Mouse (Mus musculus) gastrocnemius, postnatal 36 days (tissue): Measurements from ENCODE around the gene Ube2m. TPM values are rescaled to one million over a fixed set of nuclear protein-coding genes. Genes with fewer than 3 reads are reported as not detected.
A peak's percentile ranks its signal among the peaks of the same experiment; 100 is the strongest.

ENCODE experiments used
- DNase-seq, 2 experiments: peaks; one replicate each; pipeline ENCODE4 v3.0.0; 2022
- intact Hi-C: fragments of 180-260 bp; cut with DNase I; formaldehyde crosslinking; loops from one replicate; pipeline ENCODE4 v1.15.1; 2025
- total RNA-seq, 2 experiments: library from RNA; stranded (reverse); gene quantifications; 2 replicates each; pipeline ENCODE4 v1.2.3; 2021

The Ube2m gene
- total RNA-seq, 2 experiments from 2014 or later = 131 TPM

DNA sequence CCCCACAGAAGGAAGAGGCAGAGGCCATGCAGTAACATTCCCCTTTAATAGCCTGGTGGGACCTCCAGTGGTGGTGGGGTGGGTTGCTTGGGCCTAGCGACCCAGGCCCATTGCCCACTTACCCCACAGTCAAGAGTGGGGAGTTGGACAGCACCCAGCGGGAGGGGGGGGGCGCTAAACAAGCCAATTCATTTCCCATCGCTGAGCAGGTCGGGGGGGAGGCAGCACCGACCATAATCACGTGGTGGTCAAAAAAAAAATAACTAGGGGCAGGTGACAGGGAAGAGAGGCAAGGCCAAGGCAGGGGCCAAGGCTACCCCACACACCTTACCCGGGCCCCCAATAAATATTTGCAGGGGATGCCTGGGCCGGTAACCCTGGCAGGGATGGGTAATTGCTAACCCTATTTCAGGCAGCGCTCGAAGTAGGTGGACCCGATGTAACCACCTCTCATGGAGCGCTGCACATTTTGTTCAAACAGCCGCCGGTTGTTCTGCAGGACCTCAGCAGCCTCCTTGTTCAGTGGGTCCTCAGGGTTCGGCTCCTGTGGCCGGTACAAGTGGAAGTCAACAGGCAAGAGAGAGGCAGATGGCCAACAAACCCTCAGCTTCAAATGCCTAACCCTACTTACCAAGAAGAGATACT, 2.7 kb downstream of the Ube2m start:
- no peak for DNase-seq
- intact Hi-C loops = no loop called here

DNA sequence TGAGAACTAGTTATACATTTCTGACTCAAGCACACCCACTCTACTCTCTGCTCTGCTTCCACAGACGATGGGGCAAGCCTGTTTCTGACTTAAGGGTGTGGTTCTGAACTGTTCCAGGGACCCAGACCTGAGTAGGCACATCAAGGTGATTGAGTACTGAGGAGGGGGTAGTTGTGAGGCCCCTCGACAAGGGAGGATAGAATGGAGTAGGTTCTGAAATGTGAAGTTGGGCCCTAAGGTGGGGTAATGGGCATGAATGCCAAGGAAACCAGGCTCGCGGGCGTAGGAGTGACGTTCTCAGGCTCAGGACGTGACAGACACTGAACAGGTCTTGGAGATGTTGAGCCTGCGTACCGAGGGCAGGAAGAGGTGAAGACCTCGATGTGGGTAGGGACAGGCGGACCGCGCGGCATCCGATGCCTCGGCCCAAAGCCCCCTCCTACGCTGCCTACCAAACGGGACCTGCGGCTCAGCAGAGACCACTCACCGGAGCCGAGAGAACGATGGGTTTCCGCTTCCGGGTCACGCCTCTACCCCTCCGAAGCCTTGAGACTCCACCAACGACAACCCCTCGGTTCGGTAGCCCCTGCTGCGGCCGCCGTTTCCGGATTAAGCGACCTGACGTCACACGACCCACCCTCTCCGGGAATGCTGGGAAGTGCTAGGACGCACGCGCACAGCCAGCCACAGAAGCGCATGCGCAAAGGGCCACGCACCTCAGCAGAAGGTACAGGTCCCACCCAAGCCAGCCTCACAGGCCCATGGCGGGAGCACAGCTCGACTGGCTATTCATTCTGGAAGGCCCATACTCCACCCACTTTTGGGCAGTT, 3.7 kb downstream of the Ube2m start, which contains the start of gene Chmp2a:
TSS of gene Chmp2a (minus strand) at position 660 of the 830 bp plus-strand sequence.
- peak; percentile 95 to 96 for DNase-seq
- intact Hi-C loops = no loop called here

DNA sequence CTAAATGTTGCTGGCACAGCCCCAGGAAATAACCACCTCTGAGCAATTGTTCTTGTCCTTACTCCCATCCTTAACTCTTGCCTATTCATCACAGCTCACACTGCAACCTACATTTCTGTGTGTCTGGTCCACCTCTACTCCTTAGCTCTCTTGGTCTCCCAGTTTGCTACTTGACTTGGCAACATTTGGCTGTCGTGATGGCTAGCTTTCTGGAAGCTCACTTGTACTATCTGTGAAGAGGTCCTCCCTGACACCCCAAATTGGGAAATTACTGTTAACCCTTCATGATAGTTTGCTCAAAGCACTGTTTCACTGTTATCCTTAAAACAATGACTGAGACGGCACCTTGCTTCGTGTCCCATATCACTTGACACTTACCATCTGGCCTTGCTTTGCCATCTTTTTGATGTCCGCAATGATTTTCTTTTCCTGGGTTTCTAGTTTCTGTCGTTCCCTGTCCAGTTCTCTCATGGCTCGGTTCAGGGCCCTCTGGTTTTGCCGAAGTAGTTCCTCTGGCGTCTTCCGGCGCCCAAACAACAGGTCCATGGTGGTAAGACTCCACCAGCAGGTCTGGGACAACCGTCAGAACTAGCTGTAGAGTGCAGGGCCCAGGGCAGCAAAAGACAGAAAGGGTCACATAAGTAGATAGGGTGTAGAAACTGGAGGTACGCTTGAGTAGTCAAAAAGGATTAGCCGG, 4.5 kb downstream of the Ube2m start:
- no peak for DNase-seq
- intact Hi-C loops = no loop called here

DNA sequence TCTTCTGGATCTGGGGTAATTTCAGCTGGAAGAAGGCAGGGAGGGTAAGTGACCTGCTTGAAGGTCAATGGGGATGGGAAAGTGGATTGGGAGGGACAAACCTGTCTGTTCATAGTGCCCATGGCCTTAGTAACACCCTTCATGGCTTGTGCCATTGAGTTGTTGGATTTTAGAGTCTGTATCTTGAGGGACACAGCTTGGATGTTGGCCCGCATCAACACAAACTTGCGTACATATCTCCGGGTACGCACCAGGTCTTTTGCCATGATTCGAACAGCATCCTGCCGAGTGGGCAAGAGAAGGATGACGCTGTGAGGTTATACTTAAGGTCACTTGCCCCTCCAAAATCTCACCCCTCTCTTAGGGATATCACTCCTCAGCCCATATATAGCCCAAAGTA, 5.5 kb downstream of the Ube2m start:
- no peak for DNase-seq
- intact Hi-C loops = no loop called here

DNA sequence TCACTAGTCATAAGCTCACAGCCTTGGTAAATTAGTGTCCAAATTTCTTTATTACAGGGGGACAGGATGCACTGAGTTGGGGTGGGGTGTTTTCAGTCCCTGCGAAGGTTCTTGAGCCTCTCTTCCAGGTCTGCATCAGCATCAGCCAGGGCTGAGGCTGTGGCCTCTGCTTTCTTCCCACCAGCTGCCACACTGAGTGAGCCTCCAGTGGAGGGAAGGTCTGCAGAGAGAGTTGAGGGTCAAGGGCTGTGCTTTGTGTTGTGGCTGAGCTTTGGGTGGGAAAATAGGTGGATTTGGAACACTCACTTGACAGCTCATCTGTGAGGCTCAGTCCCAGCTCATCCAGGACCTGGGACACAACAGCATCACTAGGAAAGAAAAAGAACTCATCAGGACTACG, 6.1 kb downstream of the Ube2m start:
- intact Hi-C loops = no loop called here

DNA sequence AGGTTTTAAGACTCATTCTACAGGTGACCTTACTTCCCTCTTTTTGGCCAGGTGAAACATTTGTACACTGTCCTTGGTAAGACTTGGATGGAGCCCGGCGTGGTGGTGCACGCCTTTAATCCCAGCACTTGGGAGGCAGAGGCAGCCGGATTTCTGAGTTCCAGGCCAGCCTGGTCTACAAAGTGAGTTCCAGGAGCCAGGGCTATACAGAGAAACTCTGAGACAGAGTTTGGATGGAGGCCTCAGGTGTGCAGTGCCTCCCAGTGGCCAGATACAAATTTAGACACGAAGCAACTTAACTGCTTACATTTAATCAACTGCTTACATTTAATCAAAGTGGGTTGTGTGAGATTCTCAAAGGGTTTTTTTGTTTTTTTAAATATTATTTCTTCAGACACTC, 7.0 kb downstream of the Ube2m start:
- intact Hi-C loops = no loop called here

More for the DNA sequence above, 6.1 kb downstream of the Ube2m start:
- DNase-seq = no peak

DNA sequence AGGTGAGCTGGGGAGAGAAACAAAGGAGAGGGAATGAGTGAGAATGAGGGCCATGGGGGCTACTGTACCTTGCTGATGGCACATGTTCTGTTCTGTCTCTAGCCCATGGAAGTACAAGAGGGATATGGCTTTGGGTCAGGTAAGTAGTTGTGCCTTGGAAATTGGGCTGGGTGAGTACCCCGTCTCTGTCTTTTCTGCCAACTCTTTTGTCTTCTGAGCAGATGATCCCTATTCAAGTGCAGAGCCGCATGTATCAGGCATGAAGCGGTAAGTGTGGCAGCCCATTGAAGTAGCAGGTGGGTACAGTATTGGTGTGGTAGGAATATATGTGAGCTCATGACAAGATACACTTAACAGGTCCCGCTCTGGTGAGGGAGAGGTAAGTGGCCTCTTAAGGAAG, 9.1 kb downstream of the Ube2m start:
- intact Hi-C loops = no loop called here
- no peak for DNase-seq

More for the DNA sequence above, 7.0 kb downstream of the Ube2m start:
- no peak for DNase-seq

DNA sequence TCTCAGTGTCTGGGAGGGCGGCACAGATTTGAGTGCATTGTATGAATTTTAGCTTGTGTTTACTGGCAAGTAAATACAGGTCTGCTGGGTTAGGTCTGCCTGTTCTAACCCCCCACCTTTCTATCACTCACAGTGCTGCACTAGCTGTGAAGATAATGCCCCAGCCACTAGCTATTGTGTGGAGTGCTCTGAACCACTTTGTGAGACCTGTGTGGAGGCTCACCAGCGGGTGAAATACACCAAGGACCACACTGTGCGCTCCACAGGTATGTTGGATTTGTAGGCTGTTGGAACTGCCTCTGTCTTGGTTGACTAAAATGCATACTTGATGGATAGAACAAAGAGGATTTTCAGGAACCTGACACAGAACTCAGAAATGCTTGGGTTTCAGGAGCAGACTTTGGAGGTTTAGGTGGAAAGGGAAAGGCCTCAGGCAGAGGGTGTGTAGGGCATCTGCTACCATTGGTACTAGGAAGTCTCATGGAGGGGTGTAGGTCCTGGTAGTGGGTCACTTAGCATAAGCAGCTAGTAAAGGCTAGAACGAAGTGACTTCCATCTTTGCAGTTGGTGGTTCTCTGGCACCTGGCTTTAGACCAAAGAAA, 12.5 kb downstream of the Ube2m start:
- no peak for DNase-seq
- intact Hi-C loops = no loop called here

DNA sequence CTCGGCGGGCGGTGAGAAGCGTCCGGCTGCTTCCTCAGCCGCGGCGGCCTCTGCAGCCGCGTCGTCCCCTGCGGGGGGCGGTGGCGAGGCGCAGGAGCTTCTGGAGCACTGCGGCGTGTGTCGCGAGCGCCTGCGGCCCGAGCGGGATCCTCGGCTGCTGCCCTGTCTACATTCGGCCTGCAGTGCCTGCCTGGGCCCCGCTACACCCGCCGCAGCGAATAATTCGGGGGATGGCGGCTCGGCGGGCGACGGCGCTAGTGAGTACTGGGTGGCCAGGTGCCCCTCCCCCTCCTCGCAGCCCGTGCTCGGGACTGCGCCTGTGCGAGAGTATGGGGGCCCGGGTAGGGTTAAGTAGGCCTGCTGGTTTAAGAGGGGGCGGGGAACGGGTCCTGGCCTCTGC, 13.3 kb downstream of the Ube2m start:
- peak; percentile 40 to 55 for DNase-seq
- intact Hi-C loops = no loop called here

DNA sequence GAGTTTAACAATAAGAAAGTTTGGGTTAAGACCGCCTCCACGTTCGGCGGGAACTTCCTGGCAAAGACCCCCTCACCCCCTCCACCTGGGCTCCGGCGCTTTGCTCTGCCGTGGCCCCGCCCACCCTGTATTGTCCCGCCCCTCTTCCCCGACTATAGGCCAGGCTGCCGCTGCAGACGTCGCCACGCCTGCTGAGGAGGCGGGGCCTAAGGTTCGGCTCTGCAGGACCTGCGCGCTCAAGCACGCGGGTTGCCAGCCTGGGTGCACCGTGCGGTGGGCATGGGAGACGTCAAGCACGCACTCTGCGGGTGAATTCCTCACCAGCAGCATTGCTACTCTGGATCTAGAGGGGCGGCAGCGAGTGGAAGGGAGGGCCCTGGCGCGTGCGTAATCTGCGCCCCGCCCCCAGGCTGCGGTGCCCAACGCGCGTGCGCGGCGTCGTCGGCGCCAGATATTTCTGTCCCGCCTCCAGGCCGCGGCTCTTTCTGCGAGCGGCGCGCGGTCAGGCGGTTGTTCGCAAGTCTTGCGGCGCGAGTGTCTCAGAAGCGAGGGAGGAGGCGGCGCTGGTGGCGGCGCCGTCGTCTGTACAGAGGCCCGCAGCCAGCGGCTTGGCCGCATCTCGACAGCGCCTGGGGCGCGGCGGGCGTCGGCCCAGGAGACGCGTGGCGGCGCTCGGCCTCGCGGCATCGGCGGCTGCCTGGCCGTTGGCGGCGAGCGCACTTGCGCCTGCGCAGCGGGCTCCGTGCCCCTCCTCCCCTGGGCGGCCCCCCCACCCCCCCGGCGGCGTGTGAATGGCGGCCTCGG, 13.9 kb downstream of the Ube2m start:
- intact Hi-C loops = no loop called here
- DNase-seq = peak; percentile 87 to 97

DNA sequence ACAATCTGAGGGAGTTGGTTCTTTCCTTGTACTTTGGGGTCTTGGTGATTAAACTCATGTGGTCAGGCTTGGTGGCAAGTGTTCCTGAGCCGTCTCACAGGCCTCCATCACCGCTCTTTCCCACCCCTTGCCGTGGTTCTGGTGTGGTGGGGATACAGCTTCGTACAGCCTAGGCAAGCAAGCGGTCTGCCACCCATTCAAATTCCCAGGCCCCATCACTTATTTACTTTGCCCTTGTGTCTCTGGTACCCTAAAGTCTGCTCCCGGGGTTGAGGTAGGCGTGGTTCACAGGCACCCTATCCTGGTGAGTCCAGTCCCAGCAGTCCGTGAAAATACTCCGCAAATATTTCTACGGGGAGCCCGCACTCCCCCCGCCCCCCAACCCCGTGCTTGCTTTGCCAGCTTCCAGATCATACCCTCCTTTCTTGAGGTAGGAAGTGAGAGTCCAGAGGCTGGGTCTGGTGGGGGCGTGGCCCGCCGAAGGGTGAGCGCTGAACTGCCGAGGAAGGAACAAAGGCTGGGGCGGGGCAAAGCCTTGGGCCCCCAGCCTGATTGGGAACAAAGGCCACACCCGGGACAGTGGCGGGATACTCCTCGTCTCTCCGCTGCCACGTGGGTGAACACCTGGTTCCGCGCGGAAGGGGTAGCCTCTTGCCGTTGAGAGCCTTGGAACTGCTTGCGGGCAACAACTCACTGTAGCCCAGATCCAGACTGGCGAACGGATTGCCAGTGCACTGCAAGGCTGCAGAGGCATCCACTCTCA, 15.1 kb downstream of the Ube2m start:
- peak in 1 of 2 experiments; percentile 34 for DNase-seq
- intact Hi-C loops = no loop called here

DNA sequence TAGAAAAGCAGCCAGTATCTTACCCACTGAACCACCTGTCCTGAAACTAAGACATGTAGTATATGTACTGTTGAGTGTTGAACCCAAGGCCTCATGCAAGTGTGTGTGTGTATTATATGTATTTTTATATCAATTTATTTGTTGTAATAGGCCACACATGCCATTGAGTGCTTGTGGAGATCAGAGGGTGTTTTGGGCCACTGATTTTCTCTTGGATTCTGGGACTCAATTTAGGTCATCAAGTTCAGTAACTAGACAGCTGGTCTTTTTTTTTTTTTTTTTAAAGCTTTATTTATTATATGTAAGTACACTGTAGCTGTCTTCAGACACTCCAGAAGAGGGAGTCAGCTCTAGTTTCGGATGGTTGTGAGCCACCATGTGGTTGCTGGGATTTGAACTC, 22.9 kb downstream of the Ube2m start:
- intact Hi-C loops = no loop called here
- DNase-seq = no peak

DNA sequence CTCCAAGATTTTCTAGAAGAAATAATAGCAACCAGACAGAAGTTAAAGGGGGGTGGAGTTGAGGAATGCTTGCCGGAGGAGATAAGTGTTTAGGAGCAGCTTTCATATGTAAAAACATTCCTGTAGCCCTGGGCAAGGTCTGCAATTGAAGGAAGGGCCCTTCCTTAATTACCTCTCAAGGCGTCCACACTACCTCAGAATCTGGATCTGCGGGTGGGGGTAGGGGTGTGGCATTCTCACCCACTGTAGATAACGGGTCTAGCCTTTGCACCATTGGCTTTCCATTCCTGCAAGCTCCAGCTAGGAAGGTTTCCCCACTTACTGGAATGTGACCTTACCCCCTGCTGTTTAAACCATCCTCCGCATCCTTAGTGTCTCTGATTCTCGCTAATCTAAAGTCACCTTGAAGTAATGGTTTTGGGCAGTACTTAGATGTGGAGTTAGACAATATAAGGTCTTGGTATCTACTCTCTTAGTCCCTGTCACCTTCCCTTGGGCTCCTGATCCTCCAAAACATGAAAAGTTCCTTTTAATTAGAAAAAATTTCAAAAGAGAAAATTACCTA, 23.7 kb downstream of the Ube2m start:
- intact Hi-C loops = no loop called here
- DNase-seq = no peak

DNA sequence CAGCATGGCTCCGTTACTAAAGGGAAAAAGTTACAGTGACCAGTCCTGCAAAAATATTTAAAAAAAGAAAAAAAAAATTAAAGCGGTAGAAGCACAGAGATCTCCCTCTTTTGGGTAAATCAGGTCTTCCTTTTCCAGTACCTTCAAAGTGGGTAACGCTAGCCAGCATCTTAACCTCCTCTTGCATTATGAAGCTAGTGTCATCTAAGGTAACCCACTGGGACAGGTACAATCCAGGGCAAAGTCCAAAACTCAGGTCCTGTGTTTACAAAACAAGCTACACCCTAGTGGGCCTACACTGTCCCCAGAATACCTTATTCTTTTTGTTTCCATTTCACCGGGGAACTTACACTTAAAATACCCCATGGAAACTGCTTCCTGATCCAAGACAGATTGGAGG, 24.4 kb downstream of the Ube2m start:
- intact Hi-C loops = no loop called here
- no peak for DNase-seq

DNA sequence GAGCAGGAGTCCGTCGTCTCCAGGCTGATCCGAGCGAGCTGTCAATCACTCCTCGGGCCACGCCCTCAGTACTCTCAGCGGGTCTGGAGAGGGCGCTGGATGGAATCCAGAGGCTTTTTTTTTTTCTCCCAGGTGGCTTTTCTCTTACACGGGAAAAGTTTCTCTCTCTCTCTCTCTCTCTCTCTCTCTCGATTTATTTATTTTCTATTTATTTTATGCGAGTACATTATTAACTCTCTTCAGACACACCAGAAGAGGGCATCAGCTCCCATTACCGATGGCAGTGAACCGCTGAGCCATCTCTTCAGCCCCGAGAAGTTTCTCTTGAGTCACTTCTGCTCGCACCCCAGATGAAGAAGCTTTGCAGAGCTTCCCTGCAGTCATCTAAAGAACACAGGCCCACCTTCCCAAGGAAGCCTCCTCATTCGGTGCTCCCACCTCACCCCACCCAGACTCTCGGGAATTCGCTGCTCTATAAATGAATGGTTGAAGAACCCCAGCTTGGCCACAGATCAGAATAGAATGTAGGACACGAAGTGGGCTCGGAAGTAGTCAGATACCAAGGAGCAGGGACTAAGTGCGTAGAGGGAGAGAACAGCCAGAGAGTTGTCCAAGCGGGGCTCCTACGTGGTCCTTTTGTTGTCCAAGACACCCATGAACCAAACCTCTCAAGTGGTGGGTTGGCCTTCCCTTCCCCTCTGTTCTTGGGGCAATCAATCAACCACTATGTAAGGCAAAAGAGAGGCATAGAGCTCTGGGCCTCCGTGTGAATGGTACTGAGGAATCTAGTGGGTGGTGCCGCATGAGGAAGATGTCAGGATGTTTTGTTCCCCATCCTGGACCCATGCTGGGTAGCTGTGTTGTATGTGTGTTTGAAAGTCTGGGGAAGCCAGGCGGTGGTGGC, 27.8 kb downstream of the Ube2m start, which contains the start of gene Zbtb45:
TSS of gene Zbtb45 (minus strand) at position 30 of the 904 bp plus-strand sequence.
- intact Hi-C loops = no loop called here
- no peak for DNase-seq

DNA sequence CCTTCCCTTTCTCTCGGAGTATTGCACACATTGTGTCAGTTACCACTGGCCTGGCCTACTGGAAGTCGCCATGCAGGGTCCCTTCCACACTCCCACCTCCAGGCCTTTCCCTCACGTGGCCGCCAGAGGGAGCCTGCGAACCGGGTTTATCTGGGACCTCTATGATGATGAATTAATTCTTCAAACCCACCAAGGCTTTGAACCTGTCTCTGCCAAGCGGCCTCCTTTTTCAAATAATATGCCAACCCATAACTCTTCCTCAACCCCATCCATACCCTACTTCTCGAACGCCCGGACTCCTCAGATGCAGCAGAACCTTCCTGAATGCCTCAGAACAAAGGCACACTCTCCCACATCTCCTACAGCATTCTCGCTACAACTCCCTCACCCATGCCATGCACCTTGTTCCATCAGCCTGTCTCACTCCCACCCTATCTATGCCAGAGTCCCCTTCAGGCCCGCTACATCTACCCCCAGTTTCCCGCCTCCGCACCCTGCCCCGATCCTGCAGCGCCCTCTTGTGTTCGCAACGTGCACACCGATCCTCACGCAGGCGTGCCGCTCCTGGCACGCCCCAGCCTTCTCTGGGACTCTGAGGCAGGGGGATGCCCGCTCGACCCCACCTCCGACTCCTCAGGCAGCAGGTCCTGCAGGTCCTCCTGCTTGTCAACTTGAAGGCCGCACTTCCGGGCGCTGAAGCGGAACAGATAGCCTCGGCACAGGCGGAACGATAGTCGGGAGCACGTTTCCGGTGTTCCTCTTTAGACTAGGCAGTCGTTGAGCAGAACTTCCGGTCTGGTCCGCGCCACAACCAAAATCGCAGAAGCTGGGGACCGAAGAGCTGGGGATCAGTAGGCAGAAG, 28.7 kb downstream of the Ube2m start:
- DNase-seq = peak; percentile 86 to 95
- intact Hi-C loops = loop anchor here (2.0 to 5.0 kb wide), 3 partner anchors 31 to 102 kb away; no protein-coding TSS in a partner anchor
